Mouse (Mus musculus): ENCODE data around the gene Pla2g4b.

DNA sequence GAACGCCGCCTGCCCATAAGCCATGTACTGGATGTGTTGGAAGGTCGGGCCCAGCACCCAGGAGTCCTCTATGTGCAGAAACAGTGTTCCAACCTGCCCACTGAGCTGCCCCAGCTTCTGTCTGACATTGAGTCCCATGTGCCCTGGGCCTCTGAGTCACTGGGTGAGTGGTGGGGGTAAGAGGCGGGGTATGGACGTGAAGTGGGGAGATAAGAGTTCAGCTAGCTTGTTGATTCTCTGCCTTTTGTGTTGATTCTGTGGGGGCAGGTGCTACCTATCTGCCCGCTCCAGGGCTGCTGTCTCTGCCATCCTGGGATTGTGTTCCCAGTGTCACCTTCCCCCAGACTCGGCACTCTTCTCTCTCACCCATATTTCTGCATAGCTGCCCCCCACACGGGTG, 2.8 kb upstream of the Pla2g4b start:
- no peak for TF ChIP-seq CTCF (IDR thresholded peaks at IDR 0.05)
- TF ChIP-seq EP300 (IDR thresholded peaks at IDR 0.05): peak; percentile 27; the same call in 1 of the 2 replicates
